Mouse (Mus musculus) olfactory bulb, adult 2 months (tissue): ENCODE measurements around the gene Snx10.

Experiments used
- CTCF ChIP-seq: fragments of 200-500 bp; IDR thresholded peaks from 2 replicates; pipeline ENCODE4 v1.5.1; 2012; ENCODE audit warnings: low read depth, mild to moderate bottlenecking, low read length, moderate library complexity; ENCODE audit not compliant: insufficient read depth
- POLR2A ChIP-seq: fragments of 200-500 bp; IDR thresholded peaks from 2 replicates; pipeline ENCODE4 v1.6.1; 2012; ENCODE audit warnings: mild to moderate bottlenecking, low read depth, low read length, moderate library complexity; ENCODE audit not compliant: insufficient read depth

- no peak for TF ChIP-seq POLR2A
- no peak for TF ChIP-seq CTCF
Observed at GRCm38 (mm10) chr6:51600412-51600811, 76.7 kb downstream of the Snx10 start.
